Mouse (Mus musculus): Measurements from ENCODE around the gene Papss2.

GRCm38 (mm10) chr19:32712588-32713042 lies 117.0 kb downstream of the Papss2 start:
- TF ChIP-seq CTCF (IDR thresholded peaks at IDR 0.05) (peak; percentile 46), EP300 (IDR thresholded peaks at IDR 0.05) (no peak)
